Mouse (Mus musculus) hindlimb bud, embryonic 11.5 days (tissue): ENCODE measurements around the gene Veph1.
A peak's percentile ranks its signal among the peaks of the same experiment; 100 is the strongest.
"Not testable (repeated sequence)": the region's sequence is repeated elsewhere in the genome, so short reads cannot be mapped to it uniquely, and the experiment has no call there.

Experiments used
- DNase-seq: peaks from one replicate; pipeline ENCODE4 v3.0.0-alpha.2; 2012; ENCODE audit warnings: low read depth, low spot score; ENCODE audit errors: extremely low spot score

The Veph1 gene

DNA sequence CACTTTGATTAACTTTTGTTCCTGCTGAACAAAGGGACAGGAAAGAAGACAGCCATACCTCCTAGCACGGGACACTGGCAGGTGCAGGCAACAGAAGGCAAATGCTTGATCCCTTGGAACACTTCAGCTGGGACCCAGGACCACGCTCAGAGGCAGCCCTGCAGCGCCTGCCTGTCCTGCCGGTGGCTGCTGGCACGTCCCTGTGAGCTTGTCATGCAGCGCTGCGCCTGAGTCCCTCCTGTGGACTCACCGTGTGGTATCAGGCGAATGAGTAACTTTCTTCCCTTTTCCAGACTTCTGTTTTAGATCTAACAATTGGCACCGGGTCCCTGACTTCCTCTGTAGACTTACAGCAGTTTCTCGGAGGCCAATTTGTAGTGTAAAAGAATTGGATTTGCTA is at the start of gene Veph1:
TSS of gene Veph1 (minus strand) at position 293 of the 400 bp plus-strand sequence.
- DNase-seq = no peak

DNA sequence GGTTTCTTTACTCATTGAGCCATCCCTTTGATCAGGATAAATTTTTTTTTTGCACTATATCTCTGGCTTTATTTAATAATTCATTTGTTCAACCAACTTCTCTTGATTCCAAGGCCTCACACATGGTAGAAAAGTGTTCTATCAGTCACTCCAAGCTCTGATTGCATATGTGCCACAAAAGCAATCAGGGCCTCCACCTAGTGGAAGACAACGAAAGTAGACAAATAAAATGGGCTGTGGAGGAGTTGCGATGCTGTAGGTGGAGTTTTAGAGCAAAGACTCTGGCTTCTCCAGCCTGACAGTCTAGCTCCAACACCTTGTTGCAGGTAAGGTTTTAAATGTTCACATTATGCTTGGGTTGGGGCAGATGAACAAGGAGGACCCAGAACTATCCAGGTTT is 44.1 kb upstream of the Veph1 start:
- DNase-seq = no peak

DNA sequence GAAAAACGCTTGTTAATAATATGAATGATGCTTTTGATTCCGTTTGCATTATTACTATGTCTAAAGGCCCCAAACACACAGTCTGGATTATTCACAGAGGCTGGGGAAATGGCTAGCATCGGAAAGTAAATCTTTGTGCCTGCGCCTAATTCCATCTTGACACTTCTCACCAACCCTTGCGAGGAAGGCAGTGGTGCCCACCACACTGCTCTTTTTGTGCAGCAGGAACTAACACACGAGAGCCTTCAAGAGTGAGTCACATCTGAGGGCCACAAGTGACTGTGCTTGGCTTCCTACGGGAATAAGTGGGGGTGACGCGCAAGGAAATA is 35.7 kb upstream of the Veph1 start:
- no peak for DNase-seq

DNA sequence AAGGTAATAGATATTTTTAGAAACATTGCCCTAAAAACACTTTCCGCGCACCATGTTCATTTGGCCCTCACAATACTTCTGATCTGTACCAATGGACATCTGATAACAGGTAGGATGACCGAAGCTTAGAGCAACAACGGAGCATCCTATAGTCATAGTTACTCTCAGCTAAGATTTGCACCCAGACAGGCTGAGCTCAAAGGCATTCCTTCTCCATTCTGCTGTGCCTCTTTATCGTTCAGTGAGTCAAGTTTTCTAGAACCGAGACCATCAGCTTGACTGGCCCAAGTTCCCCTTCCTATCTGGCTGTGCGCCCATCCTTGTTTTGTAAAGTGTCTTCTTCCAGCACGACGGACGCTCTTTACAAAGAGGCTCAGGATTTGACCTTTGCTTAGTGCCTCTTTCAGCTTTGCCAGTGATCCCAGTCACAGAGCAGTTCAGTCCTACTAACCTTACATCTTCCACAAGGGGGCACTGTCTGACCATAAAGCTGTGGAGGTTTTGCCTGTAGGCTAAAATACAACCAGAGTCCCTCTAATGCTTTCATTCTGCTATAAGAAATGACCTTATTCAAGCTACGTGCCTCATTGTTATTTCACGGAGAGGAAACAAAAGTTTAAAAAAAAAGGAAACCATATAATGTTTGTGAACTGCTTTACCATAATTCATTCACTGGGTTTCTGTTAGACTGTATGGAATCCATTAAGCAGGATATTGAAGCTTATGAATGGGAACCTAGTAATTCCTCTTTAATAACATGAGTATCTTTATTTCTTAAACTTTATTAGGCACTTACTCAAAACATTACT is 35.2 kb upstream of the Veph1 start:
- DNase-seq = peak; percentile 92

DNA sequence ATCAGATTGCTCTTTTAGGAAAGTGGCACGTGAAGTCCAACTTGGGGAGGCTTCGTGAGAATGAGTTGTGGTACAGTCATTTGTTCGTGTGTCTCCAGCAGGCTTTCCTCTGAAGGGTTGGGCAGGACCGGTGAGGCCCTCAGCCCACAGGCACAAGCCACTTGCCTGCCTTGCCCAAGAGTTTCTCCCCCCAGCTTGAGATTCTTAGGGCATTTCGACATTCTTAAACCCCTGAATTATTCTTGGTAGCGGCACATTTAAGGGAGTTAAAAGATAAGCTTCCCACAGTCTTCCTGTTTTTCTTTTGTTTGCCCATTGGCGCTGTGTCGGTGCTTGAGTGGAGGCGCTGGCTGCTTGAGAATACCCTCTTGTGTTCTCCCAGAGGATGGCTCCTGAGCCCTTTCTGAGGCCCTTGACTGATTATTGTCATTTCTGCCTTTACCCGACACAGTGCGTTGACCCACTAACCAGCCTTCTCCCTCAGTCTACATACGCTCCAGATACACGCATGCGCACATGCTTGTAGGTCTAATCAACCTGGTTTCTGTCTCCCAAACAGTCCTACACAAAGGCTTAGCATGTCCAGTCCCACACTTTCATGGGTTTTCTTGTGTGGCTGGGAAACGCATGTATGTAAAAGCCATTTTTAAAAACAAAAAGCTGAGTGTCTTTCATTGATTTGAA is 34.4 kb upstream of the Veph1 start:
- no peak for DNase-seq

DNA sequence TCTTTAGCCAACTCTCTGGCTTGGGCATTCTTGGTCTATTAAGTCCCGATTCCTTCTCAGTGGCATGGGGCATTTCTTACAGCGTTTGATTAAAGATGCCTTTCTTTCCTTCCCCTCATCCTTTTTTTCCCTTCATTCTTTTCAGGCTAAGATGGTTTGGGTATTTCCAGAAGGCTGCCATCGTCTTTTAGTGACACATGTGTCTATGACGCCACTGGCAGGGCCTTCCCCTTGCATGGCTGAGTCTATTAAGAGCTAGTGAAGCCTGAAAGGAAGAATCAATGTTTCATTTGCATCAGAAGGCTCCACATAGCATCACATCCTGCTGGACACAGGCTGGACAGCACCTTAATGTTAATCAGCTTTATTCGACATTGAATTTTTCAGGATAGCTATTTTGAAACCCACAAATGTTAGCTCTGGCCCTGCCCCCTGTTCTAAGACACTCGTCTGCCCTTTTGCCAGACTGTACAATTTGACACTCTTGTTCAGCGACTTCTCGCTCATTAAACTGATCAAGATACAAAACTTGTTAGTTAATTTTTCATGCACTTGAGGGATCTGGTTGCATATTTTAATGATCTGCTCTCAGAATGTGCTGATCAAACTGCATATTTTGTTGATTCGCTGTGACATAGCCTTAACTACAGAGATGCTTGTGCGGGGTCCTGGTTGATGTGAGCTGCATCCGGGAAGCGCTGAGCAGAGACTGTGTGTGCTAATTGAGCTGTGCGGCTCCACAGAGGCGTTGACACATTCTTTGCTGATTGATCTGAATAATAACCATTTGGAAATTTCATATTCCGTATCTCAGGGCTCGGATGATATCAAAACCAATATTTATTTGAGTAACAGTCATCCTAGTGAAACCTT is 29.6 kb upstream of the Veph1 start:
- no peak for DNase-seq

DNA sequence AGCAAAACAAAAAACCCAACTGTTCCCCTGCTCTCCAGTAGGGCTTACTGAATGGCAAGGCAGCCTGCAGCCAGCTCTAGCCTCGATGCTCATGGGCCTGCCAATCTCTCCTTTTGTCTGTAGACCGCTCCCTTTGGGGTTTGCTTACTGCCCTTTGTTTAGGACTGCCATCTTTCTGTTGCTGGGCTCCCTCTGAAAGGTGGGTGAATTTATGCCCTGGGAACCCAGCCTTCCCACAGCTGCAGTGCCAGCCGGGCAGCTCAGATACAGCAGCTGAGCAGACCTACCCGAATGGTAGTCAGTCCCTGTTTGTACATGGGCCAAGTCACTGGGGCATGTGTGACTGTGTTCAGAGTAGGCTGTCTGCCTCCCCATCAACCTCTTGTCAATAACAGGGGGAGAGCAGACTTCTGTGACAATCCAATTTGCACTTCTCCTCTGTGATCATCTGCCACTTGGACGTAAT is 28.9 kb upstream of the Veph1 start:
- no peak for DNase-seq

DNA sequence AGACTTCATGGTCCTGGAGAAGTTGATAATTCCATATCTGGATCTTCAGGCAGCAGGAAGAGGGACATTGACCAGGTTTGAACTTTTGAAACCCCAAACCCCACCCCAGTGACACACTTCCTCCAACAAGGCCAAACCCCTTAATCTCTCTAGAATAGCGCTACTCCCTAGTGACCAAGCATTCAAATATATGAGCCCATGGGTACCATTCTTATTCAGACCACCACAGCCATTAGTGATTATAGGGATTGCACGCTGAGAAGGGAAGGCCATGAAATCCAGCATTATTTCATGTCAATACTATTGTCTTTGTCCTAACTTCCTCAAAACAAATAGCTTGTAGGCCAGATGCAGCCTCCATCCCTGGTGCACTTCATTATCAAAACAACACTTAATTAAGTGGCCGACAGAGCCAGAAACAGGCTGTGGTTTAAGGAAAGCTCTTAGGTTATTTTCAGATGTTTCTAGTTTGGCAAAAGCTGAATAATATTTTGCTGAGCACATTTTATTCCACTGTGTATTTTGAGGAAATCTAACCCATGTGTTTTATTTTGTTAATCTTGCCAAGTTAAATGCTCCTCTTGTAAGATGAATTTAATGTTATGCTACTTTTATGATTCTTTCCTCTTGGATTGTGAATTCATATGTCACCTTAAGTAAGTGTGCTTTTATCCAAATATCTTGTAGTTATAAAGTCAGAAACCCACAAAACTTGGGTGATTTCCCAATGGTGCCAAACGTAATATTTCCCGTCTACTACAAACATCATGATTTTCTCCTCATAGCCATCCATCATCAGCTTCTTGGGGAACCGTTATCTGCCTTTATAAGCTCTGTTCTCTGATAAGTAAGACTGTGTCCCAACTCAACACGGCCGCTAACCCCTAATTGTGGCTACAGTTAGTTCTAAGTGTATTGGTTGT is 18.4 kb upstream of the Veph1 start:
- no peak for DNase-seq

DNA sequence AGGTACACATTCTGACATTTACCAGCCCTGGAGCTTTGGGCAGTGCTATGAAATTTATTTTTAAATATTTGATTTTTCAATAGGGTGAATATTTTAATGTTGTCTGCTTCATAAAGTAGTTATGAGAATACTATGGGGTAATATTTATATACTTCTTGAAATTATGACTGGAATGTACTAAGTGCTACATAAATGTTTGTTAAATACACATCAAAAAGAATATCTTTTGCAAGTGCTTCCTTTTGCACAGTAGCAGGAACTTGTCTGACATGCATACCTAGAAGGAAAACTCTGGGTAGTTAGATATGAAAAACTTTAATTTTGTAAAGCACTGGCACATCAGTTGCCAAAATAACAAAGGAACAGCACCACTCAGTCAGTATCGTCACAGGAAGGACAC is 13.9 kb upstream of the Veph1 start:
- DNase-seq = no peak

DNA sequence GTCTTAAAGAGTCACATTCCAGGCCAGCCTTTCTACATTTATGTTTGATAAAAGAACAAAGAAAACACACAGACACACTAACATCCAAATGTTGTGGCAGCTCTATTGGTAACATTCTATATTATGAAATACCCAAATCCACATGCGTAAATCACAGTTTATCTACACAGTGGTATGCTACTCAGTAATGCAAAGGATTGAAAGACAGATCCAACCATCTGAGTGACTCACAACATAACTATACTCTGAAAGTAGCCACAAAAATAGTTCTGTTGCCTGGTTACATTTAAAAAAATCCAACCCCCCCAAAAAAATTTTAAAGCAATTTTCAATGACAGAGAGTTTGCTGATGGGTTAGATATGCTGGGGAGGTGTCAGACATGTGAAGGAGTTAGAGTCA is 12.9 kb upstream of the Veph1 start:
- no peak for DNase-seq

DNA sequence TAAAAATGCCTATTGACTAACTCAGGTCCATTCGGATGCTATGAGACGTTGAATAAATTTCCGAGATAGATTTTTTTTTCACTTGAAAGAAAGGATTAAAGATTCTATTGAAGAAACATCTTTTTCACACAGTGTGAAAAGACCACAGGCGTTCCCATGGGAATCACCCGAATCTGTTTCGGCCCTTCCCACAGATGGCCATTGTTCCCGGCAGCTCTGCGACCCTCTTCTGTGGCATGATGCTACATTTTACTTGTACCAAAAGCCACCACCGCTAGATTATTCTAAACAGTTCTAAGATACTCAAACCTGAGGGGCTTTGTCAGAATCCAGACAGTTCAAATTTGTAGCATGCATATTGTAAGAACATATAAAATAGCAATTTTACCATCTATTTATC is 1.4 kb downstream of the Veph1 start:
- no peak for DNase-seq

DNA sequence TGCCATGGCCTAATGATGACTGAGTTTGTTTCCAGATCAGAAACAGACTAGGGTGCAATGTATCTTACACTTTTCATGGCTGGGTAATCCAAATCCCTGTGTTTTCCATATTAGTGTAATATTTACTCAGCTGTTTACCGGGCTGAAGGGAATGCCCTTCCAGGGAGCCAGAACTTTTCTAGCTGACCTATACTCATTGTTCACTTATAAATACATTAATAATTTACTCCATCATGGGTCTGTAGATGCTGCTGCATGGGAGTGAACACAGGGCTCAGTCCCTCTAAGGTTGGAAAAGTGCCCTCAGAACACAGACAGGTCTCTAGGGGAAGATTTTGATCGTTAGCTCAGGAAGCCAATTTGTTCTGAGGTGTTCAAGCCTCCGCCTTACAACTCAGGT is 1.9 kb downstream of the Veph1 start:
- DNase-seq = no peak

DNA sequence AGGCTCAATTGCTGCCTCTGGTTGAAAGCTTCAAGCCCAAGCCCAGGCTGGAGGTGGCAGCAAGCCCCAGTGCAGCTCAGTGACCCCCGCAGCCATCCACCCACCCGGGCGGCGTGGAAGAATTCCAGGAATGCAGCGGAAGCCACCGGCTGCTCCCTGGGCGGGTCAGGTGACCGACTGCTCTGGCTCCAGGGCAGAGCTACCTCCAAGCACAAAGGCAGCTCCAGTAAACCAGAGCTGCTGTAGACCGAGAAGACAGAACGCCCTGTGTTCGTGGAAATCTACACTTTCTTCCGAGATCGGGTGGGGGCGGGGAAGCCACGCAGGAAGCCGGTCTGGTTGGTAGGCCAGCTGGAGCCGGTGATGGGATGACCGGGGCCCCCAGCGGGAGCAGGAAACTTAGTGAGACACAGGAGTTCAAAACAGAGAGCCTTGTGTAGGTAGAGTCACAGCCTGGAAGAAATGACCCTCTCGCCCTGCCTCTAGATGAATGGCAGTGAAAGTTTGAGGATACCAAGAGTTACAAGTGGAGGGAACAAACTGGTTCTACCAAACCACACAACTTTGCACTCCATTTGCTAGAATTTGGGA is 4.2 kb downstream of the Veph1 start:
- DNase-seq = no peak

DNA sequence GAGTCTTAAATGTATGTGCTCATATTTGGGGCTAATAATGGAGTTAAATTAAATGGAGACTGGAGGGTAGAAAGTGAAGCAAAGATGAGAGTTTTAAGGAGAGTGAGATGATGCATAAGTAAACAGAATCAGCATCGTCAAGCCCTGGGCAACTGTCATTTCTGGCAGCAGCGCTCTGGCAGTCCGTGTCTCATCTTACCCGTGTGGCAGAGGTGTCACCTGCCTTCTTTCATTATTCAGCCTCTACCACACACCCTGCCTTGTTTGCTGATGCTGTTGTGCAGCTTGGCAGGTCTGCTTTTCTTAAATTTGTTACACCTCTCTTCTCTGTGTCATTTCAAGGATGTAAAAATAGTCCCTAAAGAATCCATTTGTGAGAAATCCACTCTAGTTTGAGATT is 33.4 kb downstream of the Veph1 start:
- no peak for DNase-seq

DNA sequence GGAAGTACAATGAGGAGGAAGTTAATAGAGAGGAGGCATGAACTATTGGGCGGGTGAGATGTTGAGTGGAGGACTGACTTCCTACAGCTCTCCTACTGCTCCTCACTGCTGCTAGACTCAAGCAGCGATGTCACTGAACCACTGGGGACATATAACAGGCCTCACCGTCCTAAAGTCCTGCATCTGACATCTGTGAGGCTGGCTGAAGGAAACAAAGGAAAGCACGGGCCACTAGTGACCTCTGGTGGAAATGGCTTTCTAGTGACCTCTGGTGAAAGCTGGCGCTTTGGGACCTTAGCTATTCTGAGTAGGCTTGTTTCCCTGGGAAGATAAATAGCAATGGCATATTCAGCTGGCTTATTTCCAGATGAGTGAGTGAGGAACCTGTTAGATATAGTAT is 34.3 kb downstream of the Veph1 start:
- peak; percentile 8 for DNase-seq

DNA sequence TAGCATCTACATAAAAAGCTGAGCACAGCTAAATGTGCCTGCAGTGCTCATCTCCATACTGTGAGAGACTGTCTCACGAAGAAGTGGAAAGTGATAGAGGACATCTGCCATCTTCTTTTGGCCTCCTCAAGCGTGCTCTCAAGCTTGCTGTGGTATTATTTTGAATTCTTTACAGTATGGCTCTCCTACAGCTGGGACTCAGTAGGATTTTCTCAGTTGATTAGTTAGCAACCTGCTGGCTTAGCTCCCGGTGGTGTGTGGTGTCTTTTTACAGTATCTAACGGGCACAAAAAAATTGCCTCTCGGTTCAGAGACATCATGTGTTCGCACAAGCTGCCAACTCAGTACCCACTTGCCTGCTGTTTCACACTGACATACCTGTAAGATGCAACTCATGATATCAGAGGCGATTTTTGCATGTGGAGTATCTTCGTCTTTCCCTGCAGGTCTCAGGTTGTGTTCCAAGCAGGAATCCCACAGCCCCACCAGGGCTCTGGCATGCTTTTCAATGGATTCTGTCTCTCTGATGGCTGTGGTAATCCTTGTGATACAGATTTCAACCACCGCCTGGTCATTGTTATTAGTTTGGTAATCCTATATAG is 42.0 kb downstream of the Veph1 start:
- DNase-seq = no peak

DNA sequence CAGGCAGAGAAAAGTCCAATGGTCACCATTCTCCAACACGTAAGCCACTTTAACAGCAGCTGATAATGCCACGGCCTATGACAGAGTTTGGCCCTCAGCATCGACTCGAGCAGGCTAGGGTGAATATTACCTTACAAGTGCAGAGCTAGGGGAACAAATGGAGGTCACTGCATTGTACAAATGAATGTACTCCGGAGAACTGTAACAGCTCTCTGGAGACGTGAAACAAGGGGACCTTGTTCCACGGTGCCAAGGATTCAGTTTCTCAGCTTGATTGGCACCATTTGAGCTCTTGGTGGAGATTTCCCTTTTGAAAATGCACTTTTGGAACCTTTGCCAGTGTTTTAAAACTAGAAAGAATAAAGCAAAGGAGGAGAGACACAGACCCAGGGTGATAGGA is 44.8 kb downstream of the Veph1 start:
- no peak for DNase-seq

DNA sequence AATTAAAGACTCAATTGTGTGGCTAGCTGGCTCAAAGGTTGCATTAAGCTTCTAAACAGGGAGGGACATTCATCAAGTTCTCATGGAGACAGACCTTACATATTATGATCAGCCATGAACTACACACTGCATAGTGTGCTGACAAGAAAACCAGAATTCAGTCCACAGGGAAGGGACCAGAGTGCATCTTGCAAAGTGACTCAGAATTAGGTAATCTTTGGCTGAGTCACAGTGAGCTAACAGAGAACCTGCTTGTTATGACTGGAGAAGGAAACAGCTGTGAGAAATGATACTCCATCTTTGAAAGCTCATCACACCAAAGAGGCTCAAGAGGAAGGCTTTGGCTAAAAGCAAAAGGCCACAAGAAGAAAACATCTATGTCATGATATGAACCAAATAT is 56.2 kb downstream of the Veph1 start:
- no peak for DNase-seq

DNA sequence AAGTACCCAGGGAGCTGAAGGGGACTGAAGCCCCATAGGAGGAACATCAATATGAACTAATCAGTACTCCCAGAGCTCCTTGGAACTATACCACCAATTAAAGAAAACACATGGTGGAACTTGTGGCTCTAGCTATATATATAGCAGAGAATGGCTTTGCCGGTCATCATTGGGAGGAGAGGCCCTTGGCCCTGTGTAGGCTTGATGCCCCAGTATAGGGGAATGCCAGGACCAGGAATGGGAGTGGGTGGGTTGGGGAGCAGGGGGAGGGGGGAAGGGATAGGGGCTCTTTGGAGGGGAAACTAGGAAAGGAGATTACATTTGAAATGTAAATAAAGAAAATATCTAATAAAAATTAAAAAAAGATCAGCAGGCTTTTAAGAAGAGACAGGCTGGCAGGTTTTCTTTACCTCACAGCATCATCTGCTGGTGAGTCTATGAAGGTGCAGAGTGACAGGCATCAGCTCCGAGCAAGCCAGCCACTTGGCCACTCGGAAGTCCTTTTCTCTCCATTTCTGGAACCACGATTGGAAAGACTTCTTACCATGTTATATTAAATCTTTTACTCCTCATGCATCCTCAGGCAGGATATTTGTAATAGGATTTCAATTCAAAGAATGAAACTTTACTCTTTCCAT is 60.3 kb downstream of the Veph1 start:
- DNase-seq = not testable (repeated sequence)
